Comparison of ENCODE assay signal across 8 mouse cellular contexts in genomic region chr6:32709566-32709965, GRCm38 (mm10).
"Had no signal": no experiment of that assay in that cellular context is flagged by ENCODE, and none has a peak within 500 bp of the region (broad histone marks: within the 10 kb centered on the region; RNA-seq: fewer than 3 reads in every experiment).

No protein-coding gene starts in this region.

- H3K4me1 ChIP-seq: stomach, embryonic 15.5 days had no signal

- DNase-seq: right cerebral cortex, adult 18-20 months; right cerebral cortex, postnatal 25 days; thymus, adult 18-20 months; thymus, adult 2 months had no signal

- H3K36me3 ChIP-seq: neural tube, embryonic 13.5 days; neural tube, embryonic 15.5 days; stomach, embryonic 15.5 days had no signal

- H3K9me3 ChIP-seq: neural tube, embryonic 13.5 days; neural tube, embryonic 15.5 days; stomach, embryonic 15.5 days had no signal

- H3K4me2 ChIP-seq: neural tube, embryonic 13.5 days; neural tube, embryonic 15.5 days; stomach, embryonic 15.5 days had no signal

- H3K4me3 ChIP-seq: neural tube, embryonic 13.5 days; neural tube, embryonic 15.5 days; stomach, embryonic 15.5 days had no signal

- H3K27me3 ChIP-seq: neural tube, embryonic 13.5 days; neural tube, embryonic 15.5 days had no signal

- H3K9ac ChIP-seq: neural tube, embryonic 13.5 days; neural tube, embryonic 15.5 days; stomach, embryonic 15.5 days had no signal

- H3K27ac ChIP-seq: neural tube, embryonic 13.5 days; neural tube, embryonic 15.5 days; stomach, embryonic 15.5 days; stomach, postnatal 0 days had no signal
